8 mouse cellular contexts compared by ENCODE assay signal in genomic region chr9:98422656-98423055, GRCm38 (mm10). TPM values are rescaled to one million over a fixed set of nuclear protein-coding genes. Genes with fewer than 3 reads are reported as not detected.
DNase-seq lines count a peak whose midpoint lies in the region; ATAC-seq and TF ChIP-seq lines count a peak whose summit lies in the region.

Gene Rbp1, plus strand, starts transcription at chr9:98422961.

- peaks cover 7% of the 10 kb centered on the region for H3K4me1 ChIP-seq in heart, embryonic 15.5 days (replicated peaks)
- no peaks in the 10 kb centered on the region; the same call in 1 of the 2 replicates for H3K4me1 ChIP-seq in heart, adult 2 months (ENCODE audit: control insufficient read depth, insufficient read depth, low read length)
- peaks cover 40% of the 10 kb centered on the region for H3K4me1 ChIP-seq in embryonic facial prominence, embryonic 12.5 days
- H3K4me1 ChIP-seq in hindbrain, embryonic 15.5 days (replicated peaks), result peaks cover 23% of the 10 kb centered on the region
- peaks cover 39% of the 10 kb centered on the region for H3K4me1 ChIP-seq in midbrain, embryonic 10.5 days

- no peak for TF ChIP-seq POLR2A in heart, adult 2 months (IDR thresholded peaks at IDR 0.05; ENCODE audit: insufficient read depth, low read depth, low read length)

- no peak within 1 kb of the TSS for H3K9ac ChIP-seq in heart, embryonic 15.5 days
- H3K9ac ChIP-seq in heart, adult 2 months (ENCODE audit: low read depth, low read length), result no peak within 1 kb of the TSS
- H3K9ac ChIP-seq in embryonic facial prominence, embryonic 12.5 days, result no peak within 1 kb of the TSS
- H3K9ac ChIP-seq in hindbrain, embryonic 15.5 days, result no peak within 1 kb of the TSS

- peaks cover 12% of the 10 kb centered on the region; the same call in 1 of the 2 replicates for H3K27me3 ChIP-seq in heart, embryonic 15.5 days
- H3K27me3 ChIP-seq in heart, adult 2 months (ENCODE audit: control insufficient read depth, insufficient read depth, low read length), result no peaks in the 10 kb centered on the region; the same call in 1 of the 2 replicates
- H3K27me3 ChIP-seq in embryonic facial prominence, embryonic 12.5 days, result no peaks in the 10 kb centered on the region
- 0 out of 2 replicates have a peak, but pooled peaks cover 10% of the 10 kb centered on the region for H3K27me3 ChIP-seq in hindbrain, embryonic 15.5 days
- H3K27me3 ChIP-seq in midbrain, embryonic 10.5 days (ENCODE audit: low read depth, poor library complexity, severe bottlenecking), result peaks cover 72% of the 10 kb centered on the region

- no peak for TF ChIP-seq CTCF in heart, adult 2 months (IDR thresholded peaks at IDR 0.05)

- intact Hi-C loops in heart, adult 2 months (cut with DNase I), result no loop called here

- TF ChIP-seq EP300 in heart, adult 2 months (IDR thresholded peaks at IDR 0.05; ENCODE audit: insufficient read depth, low read depth, low read length), result no peak

- no peak for DNase-seq in heart, adult 2 months
- DNase-seq in midbrain, embryonic 10.5 days (ENCODE audit: low spot score), result no peak
- no peak for DNase-seq in cerebellum, postnatal 25 days
- DNase-seq in cerebellum, postnatal 10 days, result no peak
- DNase-seq in embryo, embryonic 10.5 days (ENCODE audit: low spot score), result no peak

- no peak within 1 kb of the TSS for H3K27ac ChIP-seq in heart, embryonic 15.5 days
- no peak within 1 kb of the TSS for H3K27ac ChIP-seq in heart, adult 2 months
- H3K27ac ChIP-seq in embryonic facial prominence, embryonic 12.5 days, result no peak within 1 kb of the TSS
- no peak within 1 kb of the TSS for H3K27ac ChIP-seq in hindbrain, embryonic 15.5 days (replicated peaks)
- H3K27ac ChIP-seq in midbrain, embryonic 10.5 days (replicated peaks), result no peak within 1 kb of the TSS

- 82% methylated on average over 5 of the region's 5 CpGs for WGBS in heart, embryonic 15.5 days
- 84% methylated on average over 5 of the region's 5 CpGs for WGBS in heart, adult 2 months
- WGBS in embryonic facial prominence, embryonic 12.5 days, result 86% methylated on average over 5 of the region's 5 CpGs
- WGBS in hindbrain, embryonic 15.5 days, result 88% methylated on average over 5 of the region's 5 CpGs
- WGBS in midbrain, embryonic 10.5 days, result 84% methylated on average over 5 of the region's 5 CpGs

- no peak within 1 kb of the TSS for H3K4me2 ChIP-seq in heart, embryonic 15.5 days
- no peak within 1 kb of the TSS for H3K4me2 ChIP-seq in embryonic facial prominence, embryonic 12.5 days (replicated peaks)
- peak within 1 kb of the TSS; percentile 89 for H3K4me2 ChIP-seq in hindbrain, embryonic 15.5 days

- no peak for ATAC-seq in heart, embryonic 15.5 days (replicated peaks; ENCODE audit: insufficient number of reproducible peaks, insufficient read depth, low FRiP score, low read depth)
- no peak for ATAC-seq in embryonic facial prominence, embryonic 12.5 days (ENCODE audit: insufficient number of reproducible peaks, insufficient read depth, low FRiP score, low TSS enrichment)
- ATAC-seq in hindbrain, embryonic 15.5 days (ENCODE audit: low FRiP score, low read depth), result no peak

- no peaks in the 10 kb centered on the region for H3K9me3 ChIP-seq in heart, embryonic 15.5 days (replicated peaks)
- H3K9me3 ChIP-seq in embryonic facial prominence, embryonic 12.5 days, result no peaks in the 10 kb centered on the region
- H3K9me3 ChIP-seq in hindbrain, embryonic 15.5 days, result no peaks in the 10 kb centered on the region
- H3K9me3 ChIP-seq in midbrain, embryonic 10.5 days (replicated peaks), result no peaks in the 10 kb centered on the region

- H3K4me3 ChIP-seq in heart, embryonic 15.5 days, result no peak within 1 kb of the TSS
- no peak within 1 kb of the TSS for H3K4me3 ChIP-seq in heart, adult 2 months
- no peak within 1 kb of the TSS for H3K4me3 ChIP-seq in embryonic facial prominence, embryonic 12.5 days
- H3K4me3 ChIP-seq in hindbrain, embryonic 15.5 days, result no peak within 1 kb of the TSS
- no peak within 1 kb of the TSS for H3K4me3 ChIP-seq in midbrain, embryonic 10.5 days

- H3K36me3 ChIP-seq in heart, embryonic 15.5 days, result no peaks in the 10 kb centered on the region
- H3K36me3 ChIP-seq in heart, adult 2 months (ENCODE audit: control insufficient read depth, insufficient read depth, low read length), result no peaks in the 10 kb centered on the region
- 0 out of 2 replicates have a peak, but pooled peaks cover 4% of the 10 kb centered on the region for H3K36me3 ChIP-seq in embryonic facial prominence, embryonic 12.5 days
- no peaks in the 10 kb centered on the region for H3K36me3 ChIP-seq in hindbrain, embryonic 15.5 days
- no peaks in the 10 kb centered on the region for H3K36me3 ChIP-seq in midbrain, embryonic 10.5 days

- no peaks in the 10 kb centered on the region for H3K79me2 ChIP-seq in heart, adult 2 months (replicated peaks; ENCODE audit: control insufficient read depth, insufficient read depth, low read length)

RNA-seq across cellular contexts. Expression of gene Rbp1, which starts in this region (rescaled TPM):
- 51.7 and 53.7 TPM in 2 replicates for polyA plus RNA-seq in heart, embryonic 15.5 days (2015; fragmentation: Nextera tagmentation; extraction: Ambion mirVana)
- total RNA-seq in heart, adult 2 months (2021), result 1 to 10 TPM; 7.4 to 7.9 TPM
- polyA plus RNA-seq in heart, adult 2 months (2012; rRNA removed), result 6.3 and 11.5 TPM in 2 replicates
- 81.0 and 85.8 TPM in 2 replicates for polyA plus RNA-seq in embryonic facial prominence, embryonic 12.5 days (2016; fragmentation: Nextera tagmentation; extraction: Ambion mirVana)
- polyA plus RNA-seq in hindbrain, embryonic 15.5 days (2015; fragmentation: Nextera tagmentation; extraction: Ambion mirVana), result 45.7 and 46.8 TPM in 2 replicates
- 25.5 and 29.8 TPM in 2 replicates for polyA plus RNA-seq in midbrain, embryonic 10.5 days (2016; fragmentation: Nextera tagmentation; extraction: Ambion mirVana)
